Mouse (Mus musculus) cerebellum, adult 2 months (tissue): ENCODE measurements around the gene Lmx1a.

Experiments used
- CTCF ChIP-seq: fragments of 200-500 bp; IDR thresholded peaks from 2 replicates; pipeline ENCODE4 v1.5.1; 2011; ENCODE audit warnings: low read depth, mild to moderate bottlenecking, control low read depth, low read length, moderate library complexity, borderline replicate concordance; ENCODE audit not compliant: insufficient read depth
- POLR2A ChIP-seq: fragments of 200-500 bp; IDR thresholded peaks from 2 replicates; pipeline ENCODE4 v1.6.1; 2011; ENCODE audit warnings: low read length, control low read depth, borderline replicate concordance; ENCODE audit not compliant: insufficient read depth

GRCm38 (mm10) chr1:167766619-167767018 lies 77.6 kb downstream of the Lmx1a start:
- TF ChIP-seq CTCF (no peak), POLR2A (no peak)
